Mouse (Mus musculus): ENCODE results near the gene Zfp281.

The Zfp281 gene

DNA sequence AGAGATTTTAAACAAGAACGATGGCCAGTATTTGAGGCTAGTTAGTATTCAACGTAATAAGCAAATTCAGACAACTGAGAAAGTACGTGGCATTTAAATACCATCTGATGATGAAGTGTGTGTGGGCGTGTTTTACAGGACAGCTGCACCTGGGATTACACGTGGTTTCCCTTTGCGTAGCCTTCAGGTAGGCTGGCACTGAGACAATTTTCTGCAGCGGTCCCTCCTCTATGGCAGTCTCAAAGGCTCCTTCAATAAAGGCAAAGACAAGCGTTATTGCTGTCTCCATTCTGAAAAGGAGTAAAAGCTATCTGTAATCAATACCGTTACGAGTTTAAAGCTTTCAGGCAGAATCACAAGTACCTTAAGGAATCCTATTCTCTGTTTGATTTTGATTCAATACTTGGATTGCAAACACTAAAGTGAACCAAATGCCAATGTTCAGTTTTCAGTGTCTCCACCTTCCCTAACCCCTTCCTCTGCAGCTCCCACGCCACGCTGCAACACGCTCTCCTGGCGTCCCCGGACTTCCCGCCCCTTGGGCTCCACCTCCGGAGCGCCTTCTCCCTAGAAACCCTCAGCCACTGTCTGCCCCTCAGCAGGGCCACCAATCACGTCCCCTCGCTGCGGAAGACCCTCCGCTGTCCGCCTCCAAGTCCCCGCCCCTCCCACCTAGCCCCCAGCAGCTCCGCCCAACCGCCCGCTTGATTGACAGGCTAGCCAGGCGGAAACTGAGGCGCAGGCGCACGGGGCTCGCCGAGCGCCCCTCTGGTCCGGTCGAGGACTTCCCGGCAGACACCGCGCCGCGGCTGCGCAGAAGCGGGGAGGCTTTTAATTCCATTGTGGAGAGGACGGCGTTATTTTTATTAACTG is at the start of gene Zfp281:
TSS of gene Zfp281 (plus strand) at position 756 of the 873 bp plus-strand sequence.
- peak; percentile 97 for DNase-seq (ENCODE audit: low spot score)

DNA sequence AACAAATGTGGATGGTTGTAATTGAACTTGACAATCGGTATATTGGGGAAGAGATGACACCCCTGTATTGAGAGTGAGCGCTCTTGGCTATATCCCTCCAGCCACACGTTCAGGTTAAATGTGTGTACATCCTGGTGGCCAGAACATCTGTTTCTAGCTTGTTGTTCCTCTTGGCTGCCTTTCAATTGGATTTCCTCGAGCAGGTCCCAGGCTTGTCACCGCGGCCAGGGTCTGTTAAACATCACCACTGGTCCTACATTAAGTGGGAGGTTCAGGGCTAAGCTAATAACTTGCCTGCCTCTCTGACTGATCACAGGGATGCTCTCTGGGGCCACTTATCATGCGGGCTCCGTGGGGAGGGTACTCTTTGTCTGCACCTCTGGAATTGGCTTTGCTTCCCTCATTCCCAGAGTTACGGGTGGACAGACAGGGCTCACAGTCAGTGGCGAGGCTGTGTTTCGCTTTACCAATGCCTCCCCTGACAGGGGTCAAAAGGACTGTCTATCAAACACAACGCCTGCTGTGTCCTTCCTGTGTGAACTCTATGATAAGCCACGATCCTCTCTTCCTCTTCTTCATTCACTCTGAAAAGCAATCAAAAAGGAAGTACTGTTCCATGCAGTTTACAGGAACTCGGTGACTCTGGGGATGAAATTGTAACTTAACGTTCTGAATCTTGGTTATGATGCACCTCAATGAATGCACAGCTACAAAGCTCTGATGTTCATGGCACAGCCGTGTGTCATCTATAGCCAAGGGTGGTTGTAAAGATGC is 46.6 kb upstream of the Zfp281 start:
- no peak for DNase-seq (ENCODE audit: low spot score)

DNA sequence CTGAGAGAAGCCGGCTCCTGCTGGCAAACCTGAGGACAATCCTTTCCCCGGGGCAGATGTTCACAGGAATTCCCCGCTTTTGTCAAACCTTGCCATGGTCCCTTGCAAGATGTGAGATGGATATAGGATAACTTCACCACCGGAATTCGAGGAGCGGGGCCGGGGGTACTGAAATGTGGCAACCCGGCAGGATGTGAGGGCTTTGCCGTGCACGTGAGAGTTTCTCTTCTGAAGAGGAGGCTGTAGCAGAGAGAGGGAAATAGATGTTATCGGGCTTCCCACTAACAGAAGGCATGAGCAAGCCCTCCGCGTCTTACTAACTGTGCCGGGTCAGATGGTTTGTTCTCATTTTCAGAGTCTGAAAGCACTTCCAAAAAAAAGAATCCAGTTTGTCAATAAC is 45.3 kb upstream of the Zfp281 start:
- DNase-seq (ENCODE audit: low spot score) = no peak

DNA sequence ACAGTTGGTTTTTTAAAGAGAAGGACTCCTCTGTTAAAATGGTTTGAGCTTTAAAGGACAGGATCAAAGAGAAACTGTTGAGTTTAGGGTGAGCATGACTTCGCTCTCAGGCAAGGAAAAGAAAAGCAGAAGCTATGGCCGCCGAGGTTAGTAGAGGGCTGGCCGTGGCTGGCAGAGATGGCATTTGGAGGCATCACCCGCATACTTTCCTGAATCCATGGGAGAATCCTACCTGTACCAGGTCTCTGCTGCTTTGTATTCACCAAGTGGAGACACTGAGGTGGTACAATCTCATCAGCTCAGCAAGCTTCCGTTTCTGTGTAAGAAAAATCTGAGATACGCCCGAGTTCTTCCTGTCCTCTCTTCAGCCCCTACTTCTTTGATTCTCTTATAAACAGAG is 44.4 kb upstream of the Zfp281 start:
- DNase-seq (ENCODE audit: low spot score) = no peak

DNA sequence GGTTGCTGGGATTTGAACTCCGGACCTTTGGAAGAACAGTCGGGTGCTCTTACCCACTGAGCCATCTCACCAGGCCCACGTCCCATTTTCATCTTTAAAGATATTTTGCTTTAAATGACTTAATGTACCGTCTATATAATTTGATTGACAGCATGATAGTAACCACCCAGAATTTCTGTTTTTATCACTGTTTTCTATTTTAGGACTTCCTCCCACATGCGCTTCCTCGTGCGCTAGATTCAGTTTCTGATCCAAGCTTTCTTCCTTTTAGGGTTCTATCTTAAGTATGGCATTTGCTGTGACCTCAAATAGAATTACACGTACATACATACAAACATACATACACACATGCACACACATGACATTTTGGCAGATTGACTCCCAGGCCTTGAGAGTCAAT is 42.9 kb upstream of the Zfp281 start:
- no peak for DNase-seq (ENCODE audit: low spot score)

DNA sequence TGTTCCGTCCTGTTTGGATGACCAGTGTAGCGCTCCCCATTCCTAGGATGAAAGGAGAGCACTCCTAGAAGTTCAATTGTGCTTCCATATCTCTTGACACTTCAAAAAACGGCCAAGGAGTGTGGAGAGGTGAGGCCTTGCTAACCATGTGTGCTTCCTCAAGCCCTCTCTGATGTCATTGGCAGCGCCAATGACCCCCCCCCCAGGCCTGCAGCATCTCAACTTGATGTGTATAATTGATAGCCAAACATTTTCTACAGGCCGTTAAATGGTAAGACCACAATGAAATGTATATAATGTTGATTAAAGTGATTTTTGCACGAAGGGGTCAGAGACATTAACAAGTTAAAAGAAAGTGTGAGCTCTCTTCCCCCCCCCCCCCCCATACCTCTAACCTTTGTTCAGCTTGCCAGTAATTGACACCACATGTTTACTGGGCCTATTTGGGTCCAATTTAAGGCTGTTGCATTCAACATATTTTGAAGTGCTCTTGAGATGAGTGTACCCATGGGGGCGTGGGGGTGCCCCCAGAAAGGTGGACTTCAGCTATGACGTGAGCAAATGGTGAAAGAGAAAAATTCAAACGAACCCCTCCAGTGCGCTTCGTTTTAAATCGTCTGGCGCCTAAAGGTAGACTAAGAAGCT is 36.8 kb upstream of the Zfp281 start:
- no peak for DNase-seq (ENCODE audit: low spot score)

DNA sequence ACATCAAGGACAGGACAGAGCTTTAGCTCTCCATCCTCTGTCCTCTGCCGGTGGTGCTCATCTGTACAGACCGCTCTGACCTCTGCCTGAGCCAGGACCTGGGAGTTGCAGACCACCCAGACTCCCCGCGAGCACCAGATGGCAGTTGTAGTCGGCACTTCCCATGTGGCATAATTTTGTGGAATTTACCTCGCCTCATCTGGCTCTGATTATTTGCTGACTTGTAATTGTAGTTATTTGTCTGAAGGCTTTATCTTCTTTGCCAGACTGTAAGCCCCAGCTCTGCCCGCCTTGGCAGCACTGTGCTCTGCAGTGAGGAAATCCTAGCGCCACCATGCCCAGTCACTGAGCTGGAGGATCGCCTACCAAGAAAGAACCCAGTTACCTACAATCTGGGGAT is 35.8 kb upstream of the Zfp281 start:
- DNase-seq (ENCODE audit: low spot score) = no peak

DNA sequence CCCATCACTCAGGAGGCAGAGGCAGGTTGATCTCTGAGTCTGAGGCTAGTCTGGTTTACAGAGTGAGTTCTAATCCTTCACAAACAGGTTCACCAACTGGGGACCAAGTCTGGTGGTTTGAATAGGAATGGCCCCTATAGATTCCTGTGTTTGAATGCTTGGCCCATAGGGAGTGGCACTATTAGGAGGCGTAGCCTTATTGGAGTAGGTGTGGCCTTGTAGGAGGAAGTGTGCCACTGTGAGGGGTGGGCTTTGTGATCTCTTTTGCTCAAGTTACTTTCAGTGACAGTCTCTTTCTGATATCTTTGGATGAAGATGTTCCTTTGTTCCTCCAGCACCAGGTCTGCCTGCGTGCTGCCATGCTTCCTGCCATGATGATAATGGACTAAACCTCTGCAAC is 32.0 kb upstream of the Zfp281 start:
- no peak for DNase-seq (ENCODE audit: low spot score)

DNA sequence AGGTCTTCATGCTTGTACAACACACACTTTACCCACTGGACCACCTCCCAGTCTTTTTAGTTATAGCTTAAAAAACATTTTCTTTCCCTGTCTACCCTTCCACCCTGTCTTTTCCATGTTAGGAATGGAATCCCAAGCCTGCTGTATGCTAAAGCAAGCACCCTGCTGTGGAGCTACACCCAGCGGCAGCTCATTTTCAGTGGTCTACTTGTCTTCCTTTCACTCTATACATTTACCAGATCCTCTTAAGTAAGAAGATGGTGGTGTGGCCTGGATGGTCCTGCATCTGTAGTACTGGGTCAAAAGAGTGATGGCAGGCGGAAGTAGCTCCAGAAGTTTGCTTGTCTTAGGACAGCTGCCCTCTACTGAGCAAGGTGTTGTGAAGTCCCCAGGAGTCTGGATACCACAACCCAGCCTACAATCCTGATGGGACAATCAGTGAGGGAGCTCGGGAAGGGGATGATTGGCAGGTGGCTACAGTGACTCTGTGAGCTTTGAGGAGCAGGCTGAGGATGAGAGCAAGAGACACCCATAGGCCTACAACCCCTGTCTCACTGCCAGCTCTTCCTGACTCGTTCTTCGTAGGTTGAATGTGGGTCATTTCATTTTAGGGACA is 30.4 kb upstream of the Zfp281 start:
- no peak for DNase-seq (ENCODE audit: low spot score)

DNA sequence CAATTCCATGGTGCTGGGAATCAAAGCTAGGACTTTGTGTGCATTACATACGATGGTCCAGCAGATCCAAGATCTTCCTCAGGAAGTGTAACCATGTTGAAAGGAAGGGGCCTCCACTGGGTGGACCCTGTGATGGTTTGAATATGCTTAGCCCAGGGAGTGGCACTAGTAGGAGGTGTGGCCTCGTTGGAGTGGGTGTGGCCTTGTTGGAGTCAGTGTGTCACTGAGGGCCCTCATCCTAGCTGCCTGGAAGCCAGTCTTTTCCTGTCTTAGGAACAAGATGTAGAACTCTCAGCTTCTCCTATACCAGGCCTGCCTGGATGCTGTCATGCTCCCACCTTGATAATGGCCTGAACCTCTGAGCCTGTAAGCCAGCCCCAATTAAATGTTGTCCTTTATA is 27.9 kb upstream of the Zfp281 start:
- no peak for DNase-seq (ENCODE audit: low spot score)

DNA sequence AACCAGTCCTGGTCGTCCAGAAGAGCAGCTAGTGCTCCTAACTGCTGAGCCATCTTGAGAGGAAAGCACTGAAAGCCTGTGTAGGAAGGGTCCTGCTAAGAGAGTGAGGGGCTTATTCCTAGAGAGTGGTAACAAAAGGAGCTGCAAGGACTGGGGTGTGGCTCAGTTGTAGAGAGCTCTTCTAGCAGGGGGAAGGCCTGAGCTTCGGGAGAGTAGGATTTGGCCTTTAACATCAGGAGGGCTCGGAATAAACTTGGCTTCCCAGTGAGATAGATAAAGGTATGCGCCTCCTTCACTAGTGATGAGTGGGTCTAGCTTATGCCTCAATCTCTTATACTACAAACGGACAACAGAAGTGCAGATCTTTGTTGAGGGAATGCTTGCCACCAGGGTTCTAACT is 26.4 kb upstream of the Zfp281 start:
- no peak for DNase-seq (ENCODE audit: low spot score)

DNA sequence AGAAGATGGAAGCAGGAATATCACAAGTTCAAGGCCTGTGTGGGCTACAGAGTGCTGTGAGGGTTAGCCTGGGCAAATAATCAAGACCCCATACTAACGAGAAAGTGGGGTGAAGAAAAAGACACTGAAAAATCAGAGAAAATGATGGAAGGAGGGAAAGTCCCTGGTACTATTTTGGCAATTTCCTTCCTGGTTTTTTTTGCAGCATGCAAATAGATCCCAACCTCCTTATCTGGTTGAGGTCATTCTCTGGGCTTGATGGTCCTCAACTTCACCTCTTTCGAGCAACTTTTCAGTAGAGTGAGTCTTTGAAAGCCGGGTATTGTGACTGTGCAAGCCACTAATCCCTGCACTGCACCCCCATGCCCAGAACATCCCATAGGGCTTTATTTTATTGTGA is 24.6 kb upstream of the Zfp281 start:
- no peak for DNase-seq (ENCODE audit: low spot score)

DNA sequence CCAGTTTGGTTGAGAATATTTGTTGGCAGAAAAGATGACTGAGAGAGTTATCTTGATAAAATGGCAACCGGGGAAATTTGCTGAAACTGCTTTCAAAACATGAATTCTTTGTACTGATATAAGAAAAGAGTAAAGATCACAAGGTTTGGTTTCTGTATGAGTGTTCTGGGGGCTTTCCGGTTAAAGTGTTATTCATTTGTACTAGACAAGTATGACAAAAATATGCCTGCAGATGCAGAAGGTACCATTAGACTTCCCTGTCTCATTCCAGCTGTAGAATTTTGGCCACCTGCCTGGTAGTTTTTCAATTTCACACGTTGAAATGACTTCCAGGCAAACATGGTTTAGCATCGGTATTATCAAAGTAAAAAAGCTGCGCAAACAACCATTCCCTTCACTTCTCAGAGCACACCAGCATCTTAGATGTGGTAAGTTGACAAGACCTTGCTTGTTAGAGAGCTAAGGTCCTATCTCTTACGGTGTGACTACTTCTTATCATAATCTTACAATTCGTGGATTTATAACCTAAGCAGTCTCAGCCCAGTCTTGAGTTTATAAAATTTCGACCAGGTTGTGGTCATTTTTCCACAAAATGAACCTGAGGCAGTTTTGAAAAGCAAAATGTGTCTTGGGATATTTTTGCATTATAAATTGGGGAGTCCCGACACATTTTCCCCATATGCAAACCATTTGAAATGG is 23.9 kb upstream of the Zfp281 start:
- DNase-seq (ENCODE audit: low spot score) = no peak

DNA sequence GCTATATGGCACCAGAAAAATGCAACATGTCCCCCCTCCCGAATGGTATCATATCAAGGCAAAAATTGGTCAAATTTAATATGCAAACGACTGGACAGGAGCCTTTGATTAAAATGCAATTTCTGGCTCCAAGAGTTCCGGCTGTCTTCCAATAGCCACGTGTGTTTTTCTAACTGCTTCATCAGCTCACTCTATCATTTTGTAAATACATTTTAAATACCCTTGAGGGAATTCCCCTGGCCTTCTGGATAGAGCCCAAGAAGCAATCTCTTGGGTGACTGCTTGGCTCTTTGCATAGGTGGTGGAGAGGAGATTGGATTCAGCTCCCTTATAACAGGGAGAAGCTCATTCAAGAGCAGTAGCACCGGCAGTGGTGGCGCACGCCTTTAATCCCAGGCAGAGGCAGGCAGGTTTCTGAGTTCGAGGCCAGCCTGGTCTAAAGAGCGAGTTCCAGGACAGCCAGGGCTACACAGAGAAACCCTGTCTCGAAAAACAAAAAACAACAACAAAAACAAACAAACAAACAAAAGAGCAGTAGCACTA is 23.3 kb upstream of the Zfp281 start:
- DNase-seq (ENCODE audit: low spot score) = no peak

DNA sequence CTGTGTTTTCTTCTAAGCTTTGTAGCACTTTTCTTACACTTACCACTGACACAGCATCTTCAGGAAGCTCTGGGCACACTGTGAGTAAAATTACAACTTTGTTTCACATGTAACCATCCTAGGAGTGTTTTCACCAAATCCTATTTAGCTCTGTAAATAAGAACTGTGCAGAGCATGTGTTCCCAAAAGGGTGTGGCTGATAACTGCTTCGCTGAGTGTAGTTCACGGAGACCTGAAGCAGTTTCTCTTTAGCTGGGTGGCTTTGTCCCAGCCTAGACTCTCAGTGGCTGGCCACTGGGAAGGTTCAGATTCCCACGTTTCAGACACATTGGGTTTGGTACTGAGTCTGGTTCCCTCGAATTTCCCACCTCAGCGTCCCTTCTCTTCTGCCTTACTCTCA is 22.4 kb upstream of the Zfp281 start:
- DNase-seq (ENCODE audit: low spot score) = no peak

DNA sequence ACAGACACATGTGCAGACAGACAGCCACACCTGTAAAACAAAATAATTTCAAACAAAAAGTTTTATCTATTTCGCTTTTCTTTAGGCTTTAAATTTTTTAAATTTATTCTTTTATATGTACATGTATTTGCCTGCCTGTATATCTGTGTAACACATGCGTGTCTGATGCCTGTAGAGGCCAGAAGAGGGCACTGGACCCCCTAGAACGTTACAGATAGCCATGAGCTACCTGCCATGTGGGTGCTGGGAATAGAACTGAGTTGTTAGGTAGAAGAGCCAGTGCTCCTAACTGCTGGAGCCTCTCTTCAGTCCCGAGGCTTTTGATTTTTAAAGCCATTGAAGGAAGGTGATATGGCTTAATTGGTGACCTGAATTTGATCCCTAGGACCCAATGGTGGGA is 20.5 kb upstream of the Zfp281 start:
- no peak for DNase-seq (ENCODE audit: low spot score)

DNA sequence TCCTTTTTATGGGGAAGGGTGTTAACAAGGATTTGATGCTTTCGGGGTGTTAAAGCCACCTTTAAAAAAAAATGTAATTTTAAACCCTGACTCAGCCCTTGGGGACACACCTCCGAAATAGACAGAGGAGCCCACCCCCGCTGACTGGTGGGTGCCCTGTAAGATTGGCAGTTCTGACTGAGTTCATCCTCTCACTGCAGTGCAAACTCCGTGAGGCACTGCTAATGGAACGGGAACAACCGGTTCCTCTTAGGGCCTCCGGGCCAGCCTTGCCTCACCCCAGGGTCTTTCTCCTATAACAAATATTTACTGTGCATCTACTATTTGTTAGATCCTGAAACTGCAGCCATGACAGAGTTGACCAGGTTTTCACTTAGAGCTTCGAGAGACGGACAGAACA is 18.9 kb upstream of the Zfp281 start:
- DNase-seq (ENCODE audit: low spot score) = no peak

DNA sequence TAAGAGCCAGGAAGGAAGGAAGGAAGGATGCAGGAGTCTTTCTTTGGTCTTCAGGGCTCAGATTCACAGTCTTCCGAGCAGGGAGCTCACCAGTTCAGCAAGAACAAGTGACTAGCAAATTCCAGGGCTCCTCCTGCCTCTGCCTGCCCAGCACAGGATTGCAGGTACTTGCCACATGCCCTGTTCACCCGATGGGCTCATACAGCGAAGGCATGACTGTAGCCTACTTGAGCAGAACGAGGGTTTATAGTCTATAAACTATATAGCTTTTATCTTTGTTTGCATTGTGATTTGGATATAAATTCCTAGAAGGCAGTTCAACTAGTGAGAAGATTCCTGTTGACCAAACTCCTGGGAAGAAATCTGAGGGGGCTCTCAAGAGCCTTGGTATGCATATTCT is 18.4 kb upstream of the Zfp281 start:
- DNase-seq (ENCODE audit: low spot score) = no peak

DNA sequence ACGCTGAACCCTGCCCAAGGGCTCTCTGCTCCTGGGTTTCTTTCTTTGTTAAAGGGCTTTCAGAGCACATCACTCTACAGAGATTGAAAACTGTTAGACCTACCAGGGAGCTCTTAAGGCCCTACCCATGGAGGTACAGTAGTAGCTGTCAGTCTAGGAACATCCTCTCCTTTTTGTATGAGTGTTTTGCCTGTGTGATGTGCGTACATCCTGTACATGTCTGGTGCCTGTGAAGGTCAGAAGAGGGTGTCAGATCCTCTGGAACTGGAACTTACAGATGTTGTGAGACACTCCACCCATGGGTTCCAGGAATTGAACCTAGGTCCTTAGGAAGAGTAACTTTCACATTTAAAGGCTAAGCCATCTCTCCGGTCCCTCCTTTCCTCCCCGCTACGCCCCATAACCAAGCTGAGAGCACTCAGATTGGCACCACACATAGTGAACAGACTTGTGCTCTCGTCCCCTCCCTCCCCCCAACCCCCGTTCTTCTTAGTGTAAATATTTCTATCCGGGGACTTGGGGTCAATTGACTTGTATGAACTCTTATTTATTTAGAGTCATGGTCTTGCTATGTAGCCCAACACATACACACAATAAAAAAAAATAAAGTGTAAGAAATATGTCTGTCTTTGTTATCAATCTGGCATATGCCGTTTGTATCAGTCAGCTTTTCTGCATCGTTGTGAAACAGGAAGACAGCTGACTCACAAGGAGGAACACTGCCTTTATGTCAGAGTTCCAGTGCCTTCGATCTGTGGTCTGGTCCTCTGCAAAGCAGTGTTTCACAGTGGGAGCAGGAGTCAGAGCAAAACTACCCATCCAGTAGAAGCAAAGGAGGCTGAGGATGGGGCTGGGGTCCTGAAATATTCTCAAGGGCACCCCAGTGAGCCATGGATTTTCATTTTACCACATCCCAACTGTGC is 16.1 kb upstream of the Zfp281 start:
- no peak for DNase-seq (ENCODE audit: low spot score)

DNA sequence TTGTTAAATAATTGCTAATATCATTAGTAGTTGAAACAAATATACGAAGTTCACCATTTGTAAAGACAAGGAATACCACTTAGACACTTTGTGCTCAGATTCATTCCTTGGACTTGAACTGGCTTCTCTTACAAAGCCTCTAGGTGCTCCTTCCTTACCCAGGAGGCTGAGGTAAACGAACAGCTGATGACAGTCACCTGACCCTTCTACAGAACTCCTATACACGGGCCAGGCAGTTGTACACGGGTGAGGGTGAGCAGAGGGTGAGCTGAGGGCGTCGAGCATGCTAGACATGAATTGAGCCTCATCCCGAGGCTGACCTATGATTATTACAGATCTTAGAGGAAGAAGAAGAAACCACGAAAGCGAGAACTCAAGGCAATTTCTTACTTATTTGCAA is 12.9 kb upstream of the Zfp281 start:
- no peak for DNase-seq (ENCODE audit: low spot score)
